Mouse (Mus musculus): ENCODE results near the gene Wtap. TPM values are rescaled to one million over a fixed set of nuclear protein-coding genes. Genes with fewer than 3 reads are reported as not detected.
"Not testable (repeated sequence)": the region's sequence is repeated elsewhere in the genome, so short reads cannot be mapped to it uniquely, and the experiment has no call there.

The Wtap gene
- polyA plus RNA-seq (2014; fragmentation: Nextera tagmentation; extraction: Ambion mirVana), result 121 and 131 TPM in 2 replicates

DNA sequence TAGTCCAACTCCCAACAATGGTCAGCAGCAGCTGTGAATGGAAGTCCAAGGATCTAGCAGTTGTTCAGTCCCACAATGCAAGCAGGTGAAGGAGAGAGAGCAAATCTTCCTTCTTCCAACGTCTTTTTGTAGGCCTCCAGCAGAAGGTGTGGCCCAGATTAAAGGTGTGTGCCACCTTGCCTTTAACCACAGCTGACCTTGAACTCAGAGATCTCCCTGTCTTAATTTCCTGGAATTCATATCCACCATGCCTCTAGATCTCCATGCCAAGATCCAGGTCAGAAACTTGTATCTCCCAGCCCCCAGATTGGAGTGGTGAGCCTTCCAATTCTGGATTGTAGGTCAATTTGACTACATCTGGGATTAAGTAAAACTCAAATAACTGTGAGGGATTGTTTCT is at the start of gene Wtap:
Gene Wtap (minus strand): TSS at position 101 of the 400 bp plus-strand sequence.
- Histone ChIP-seq H3K4me3 (ENCODE audit: low read depth, low read length) (peak within 1 kb of the TSS; percentile 97), H3K4me2 (ENCODE audit: low read length) (peak within 1 kb of the TSS; percentile 78), H3K4me1 (replicated peaks; ENCODE audit: control insufficient read depth, insufficient read depth, low read length) (peaks cover 8% of the 10 kb centered on the region), H3K27me3 (replicated peaks; ENCODE audit: control insufficient read depth, insufficient read depth, low read length) (no peaks in the 10 kb centered on the region), H3K27ac (ENCODE audit: low read depth) (peak within 1 kb of the TSS; percentile 100), H3K36me3 (ENCODE audit: control insufficient read depth, insufficient read depth, low read length) (no peaks in the 10 kb centered on the region), H3K9me3 (ENCODE audit: control insufficient read depth, low read length) (no peaks in the 10 kb centered on the region), H3K9ac (ENCODE audit: low read length) (peak within 1 kb of the TSS; percentile 100)
- WGBS, result 68% methylated on average over 1 of the region's 1 CpGs
- DNase-seq (ENCODE audit: low spot score) (no peak), ATAC-seq (replicated peaks; ENCODE audit: low FRiP score, low TSS enrichment, low read depth) (no peak)

DNA sequence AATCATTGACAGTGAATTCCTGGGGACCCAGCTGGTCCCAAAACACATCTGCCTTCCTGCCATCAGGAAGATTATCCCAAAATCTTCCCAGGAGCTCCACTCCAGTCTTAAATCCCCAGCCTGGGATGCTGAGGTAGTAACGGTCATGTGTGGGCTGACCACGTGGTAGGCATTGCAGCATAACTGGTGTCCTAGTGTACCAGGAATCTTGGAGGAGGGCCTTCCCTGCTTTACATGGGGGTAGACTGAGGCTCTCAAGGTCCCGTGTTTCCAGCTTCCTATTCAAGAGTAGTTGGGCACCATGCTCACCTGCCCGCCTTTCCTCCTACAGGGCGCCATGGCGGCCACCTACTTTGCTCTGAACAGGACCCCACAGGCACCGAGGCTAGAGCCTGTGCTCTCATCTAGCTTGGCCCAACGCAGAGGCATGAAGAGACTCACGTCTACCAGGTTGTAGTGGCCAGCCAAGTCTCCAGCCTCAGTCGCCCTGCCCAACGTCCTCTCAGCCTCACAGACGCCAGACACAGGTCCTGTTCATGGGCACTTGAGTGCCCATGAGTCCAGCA is 42.7 kb upstream of the Wtap start:
- H3K9ac ChIP-seq (ENCODE audit: low read length); H3K4me1 ChIP-seq (replicated peaks; ENCODE audit: control insufficient read depth, insufficient read depth, low read length); H3K9me3 ChIP-seq (ENCODE audit: control insufficient read depth, low read length); H3K27ac ChIP-seq (ENCODE audit: low read depth); H3K36me3 ChIP-seq (ENCODE audit: control insufficient read depth, insufficient read depth, low read length); H3K27me3 ChIP-seq (replicated peaks; ENCODE audit: control insufficient read depth, insufficient read depth, low read length); ATAC-seq (replicated peaks; ENCODE audit: low FRiP score, low TSS enrichment, low read depth); H3K4me3 ChIP-seq (ENCODE audit: low read depth, low read length); H3K4me2 ChIP-seq (ENCODE audit: low read length); DNase-seq (ENCODE audit: low spot score): not testable (repeated sequence)
- WGBS, result 87% methylated on average over 3 of the region's 12 CpGs

DNA sequence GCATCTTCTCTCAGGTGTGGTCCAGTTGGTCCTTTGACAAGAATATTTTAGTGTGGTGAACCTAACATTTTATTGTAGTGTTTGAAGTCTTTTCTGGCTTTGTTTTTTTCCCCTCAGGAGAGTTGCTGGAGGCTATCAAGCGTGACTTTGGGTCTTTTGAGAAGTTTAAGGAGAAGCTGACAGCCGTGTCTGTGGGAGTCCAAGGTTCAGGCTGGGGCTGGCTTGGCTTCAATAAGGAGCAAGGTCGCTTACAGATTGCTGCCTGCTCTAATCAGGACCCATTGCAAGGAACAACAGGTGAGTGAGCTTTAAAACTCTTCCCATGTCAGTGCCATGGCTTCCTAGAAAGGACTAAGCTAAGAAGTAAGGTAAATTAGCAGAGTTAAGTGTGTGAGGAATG is 19.3 kb upstream of the Wtap start:
- no peak for DNase-seq (ENCODE audit: low spot score)
- ATAC-seq (replicated peaks; ENCODE audit: low FRiP score, low TSS enrichment, low read depth), result no peak
- Histone ChIP-seq H3K4me1 (replicated peaks; ENCODE audit: control insufficient read depth, insufficient read depth, low read length) (peaks cover 8% of the 10 kb centered on the region), H3K4me3 (ENCODE audit: low read depth, low read length) (no peak overlapping the region), H3K9ac (ENCODE audit: low read length) (no peak overlapping the region), H3K36me3 (ENCODE audit: control insufficient read depth, insufficient read depth, low read length) (peaks cover 50% of the 10 kb centered on the region), H3K4me2 (ENCODE audit: low read length) (no peak overlapping the region), H3K9me3 (ENCODE audit: control insufficient read depth, low read length) (no peaks in the 10 kb centered on the region), H3K27ac (ENCODE audit: low read depth) (no peak overlapping the region), H3K27me3 (replicated peaks; ENCODE audit: control insufficient read depth, insufficient read depth, low read length) (no peaks in the 10 kb centered on the region)
- WGBS, result 74% methylated on average over 3 of the region's 3 CpGs

DNA sequence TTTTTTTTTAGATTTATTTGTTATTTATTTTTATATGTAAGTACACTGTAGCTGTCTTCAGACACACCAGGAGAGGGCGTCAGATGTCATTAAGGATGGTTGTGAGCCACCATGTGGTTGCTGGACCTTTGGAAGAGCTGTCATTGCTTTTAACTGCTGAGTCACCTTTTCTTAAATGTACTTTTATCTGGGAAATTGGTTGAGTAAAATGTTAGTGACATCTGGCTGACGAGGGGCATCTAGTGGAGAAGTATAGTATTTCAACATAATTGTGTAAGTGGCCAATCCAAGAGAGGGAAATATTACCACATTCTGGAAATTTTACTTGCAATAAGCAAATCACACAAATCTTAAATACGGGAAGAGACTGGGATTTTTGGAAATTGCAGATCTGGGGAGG is 15.9 kb upstream of the Wtap start:
- H3K9ac ChIP-seq (ENCODE audit: low read length), result no peak overlapping the region
- no peak for ATAC-seq (replicated peaks; ENCODE audit: low FRiP score, low TSS enrichment, low read depth)
- peaks cover 38% of the 10 kb centered on the region for H3K36me3 ChIP-seq (ENCODE audit: control insufficient read depth, insufficient read depth, low read length)
- H3K9me3 ChIP-seq (ENCODE audit: control insufficient read depth, low read length), result no peaks in the 10 kb centered on the region
- no peak overlapping the region for H3K4me2 ChIP-seq (ENCODE audit: low read length)
- 29% methylated on average over 3 of the region's 3 CpGs for WGBS
- DNase-seq (ENCODE audit: low spot score), result no peak
- peaks cover 10% of the 10 kb centered on the region for H3K4me1 ChIP-seq (replicated peaks; ENCODE audit: control insufficient read depth, insufficient read depth, low read length)
- no peak overlapping the region for H3K4me3 ChIP-seq (ENCODE audit: low read depth, low read length)
- no peak overlapping the region for H3K27ac ChIP-seq (ENCODE audit: low read depth)
- H3K27me3 ChIP-seq (replicated peaks; ENCODE audit: control insufficient read depth, insufficient read depth, low read length), result no peaks in the 10 kb centered on the region

DNA sequence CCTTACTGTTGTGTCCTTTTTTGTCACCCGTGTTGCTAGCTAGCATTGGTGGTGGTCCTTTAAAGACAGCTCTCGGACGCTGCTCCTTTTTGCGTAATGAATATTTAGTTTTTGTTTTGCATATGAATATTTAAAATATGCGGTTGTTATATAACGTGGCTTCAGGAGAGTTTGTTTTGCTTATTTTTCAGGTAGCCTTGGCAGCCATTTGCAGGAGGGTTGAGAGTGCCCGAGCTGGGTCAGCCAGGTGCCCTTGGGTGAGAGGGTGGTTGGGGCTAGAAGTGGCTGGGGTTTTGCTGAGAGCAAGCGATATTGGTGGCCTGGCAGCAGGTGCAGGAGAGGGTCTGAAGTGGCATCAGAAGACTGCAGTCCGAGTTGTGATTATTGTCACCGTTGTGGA is 14.6 kb upstream of the Wtap start:
- no peaks in the 10 kb centered on the region for H3K27me3 ChIP-seq (replicated peaks; ENCODE audit: control insufficient read depth, insufficient read depth, low read length)
- H3K4me1 ChIP-seq (replicated peaks; ENCODE audit: control insufficient read depth, insufficient read depth, low read length), result peaks cover 10% of the 10 kb centered on the region
- DNase-seq (ENCODE audit: low spot score) (no peak), ATAC-seq (replicated peaks; ENCODE audit: low FRiP score, low TSS enrichment, low read depth) (no peak)
- H3K36me3 ChIP-seq (ENCODE audit: control insufficient read depth, insufficient read depth, low read length), result peaks cover 25% of the 10 kb centered on the region
- H3K9me3 ChIP-seq (ENCODE audit: control insufficient read depth, low read length), result no peaks in the 10 kb centered on the region
- peak overlapping the region; percentile 40 for H3K9ac ChIP-seq (ENCODE audit: low read length)
- H3K4me3 ChIP-seq (ENCODE audit: low read depth, low read length), result peak overlapping the region; percentile 52
- H3K4me2 ChIP-seq (ENCODE audit: low read length), result peak overlapping the region; percentile 60
- 5% methylated on average over 10 of the region's 10 CpGs for WGBS
- H3K27ac ChIP-seq (ENCODE audit: low read depth), result peak overlapping the region; percentile 54; the same call in 1 of the 2 replicates

DNA sequence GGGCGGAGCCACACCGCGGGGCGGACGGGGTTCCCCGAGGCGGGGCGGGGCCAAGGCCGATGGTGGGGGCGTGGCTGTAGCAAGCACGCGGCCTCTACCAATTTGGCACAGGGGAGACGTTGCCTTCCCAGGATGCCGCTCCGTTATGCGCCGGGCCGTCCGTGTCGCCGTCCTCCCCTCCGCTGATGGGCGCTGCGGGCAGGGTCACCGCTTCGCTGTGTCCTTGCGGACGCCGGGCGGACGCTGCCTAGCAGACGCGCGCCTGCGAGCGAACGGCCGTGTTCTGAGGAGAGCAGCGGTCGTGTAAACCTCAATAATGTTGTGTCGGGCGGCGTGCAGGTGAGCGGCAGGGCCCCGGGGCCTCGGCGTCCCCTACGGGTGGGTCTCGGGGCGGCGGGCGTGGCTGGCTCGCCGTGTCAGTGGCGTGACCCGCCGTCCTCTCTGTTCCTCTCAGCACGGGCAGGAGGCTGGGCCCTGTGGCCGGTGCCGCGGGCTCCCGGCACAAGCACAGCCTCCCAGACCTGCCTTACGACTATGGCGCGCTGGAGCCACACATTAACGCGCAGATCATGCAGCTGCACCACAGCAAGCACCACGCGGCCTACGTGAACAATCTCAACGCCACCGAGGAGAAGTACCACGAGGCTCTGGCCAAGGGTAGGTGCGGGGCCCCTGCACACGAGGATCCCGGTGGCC is 13.9 kb upstream of the Wtap start:
- Histone ChIP-seq H3K27me3 (replicated peaks; ENCODE audit: control insufficient read depth, insufficient read depth, low read length) (no peaks in the 10 kb centered on the region), H3K9me3 (ENCODE audit: control insufficient read depth, low read length) (no peaks in the 10 kb centered on the region), H3K4me3 (ENCODE audit: low read depth, low read length) (peak overlapping the region; percentile 52), H3K9ac (ENCODE audit: low read length) (peak overlapping the region; percentile 40), H3K4me1 (replicated peaks; ENCODE audit: control insufficient read depth, insufficient read depth, low read length) (peaks cover 10% of the 10 kb centered on the region), H3K4me2 (ENCODE audit: low read length) (peak overlapping the region; percentile 60), H3K36me3 (ENCODE audit: control insufficient read depth, insufficient read depth, low read length) (peaks cover 18% of the 10 kb centered on the region; the same call in 1 of the 2 replicates), H3K27ac (ENCODE audit: low read depth) (peak overlapping the region; percentile 54)
- ATAC-seq (replicated peaks; ENCODE audit: low FRiP score, low TSS enrichment, low read depth), result peak; percentile 97
- DNase-seq (ENCODE audit: low spot score), result peak; percentile 98
- under 1% methylated on average over 75 of the region's 76 CpGs for WGBS

DNA sequence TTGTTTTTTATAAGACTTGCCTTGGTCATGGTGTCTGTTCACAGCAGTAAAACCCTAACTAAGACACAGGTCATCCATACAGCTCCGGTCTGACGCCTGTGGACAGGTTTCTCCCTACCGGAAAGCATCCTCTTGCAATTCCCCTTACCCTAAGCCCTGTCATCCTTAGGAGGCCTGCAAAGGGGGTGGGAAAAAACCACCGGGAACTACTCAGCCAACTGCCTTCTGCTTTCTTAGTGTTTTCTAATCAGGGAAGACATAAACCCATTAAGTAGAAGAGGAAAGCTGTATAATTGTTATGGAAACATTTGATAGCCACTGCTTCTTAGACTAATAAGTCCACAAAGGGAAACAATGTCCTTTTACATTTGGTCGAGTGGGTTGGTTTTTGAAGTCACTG is 13.0 kb upstream of the Wtap start:
- Histone ChIP-seq H3K9ac (ENCODE audit: low read length) (0 out of 2 replicates have a peak overlapping the region, but pooled peaks have one; percentile 32), H3K36me3 (ENCODE audit: control insufficient read depth, insufficient read depth, low read length) (peaks cover 10% of the 10 kb centered on the region; the same call in 1 of the 2 replicates), H3K4me2 (ENCODE audit: low read length) (peak overlapping the region; percentile 60), H3K9me3 (ENCODE audit: control insufficient read depth, low read length) (no peaks in the 10 kb centered on the region), H3K4me1 (replicated peaks; ENCODE audit: control insufficient read depth, insufficient read depth, low read length) (peaks cover 10% of the 10 kb centered on the region), H3K4me3 (ENCODE audit: low read depth, low read length) (peak overlapping the region; percentile 52), H3K27ac (ENCODE audit: low read depth) (peak overlapping the region; percentile 54; the same call in 1 of the 2 replicates), H3K27me3 (replicated peaks; ENCODE audit: control insufficient read depth, insufficient read depth, low read length) (no peaks in the 10 kb centered on the region)
- WGBS, result 45% methylated on average over 5 of the region's 5 CpGs
- DNase-seq (ENCODE audit: low spot score) (no peak), ATAC-seq (replicated peaks; ENCODE audit: low FRiP score, low TSS enrichment, low read depth) (no peak)

DNA sequence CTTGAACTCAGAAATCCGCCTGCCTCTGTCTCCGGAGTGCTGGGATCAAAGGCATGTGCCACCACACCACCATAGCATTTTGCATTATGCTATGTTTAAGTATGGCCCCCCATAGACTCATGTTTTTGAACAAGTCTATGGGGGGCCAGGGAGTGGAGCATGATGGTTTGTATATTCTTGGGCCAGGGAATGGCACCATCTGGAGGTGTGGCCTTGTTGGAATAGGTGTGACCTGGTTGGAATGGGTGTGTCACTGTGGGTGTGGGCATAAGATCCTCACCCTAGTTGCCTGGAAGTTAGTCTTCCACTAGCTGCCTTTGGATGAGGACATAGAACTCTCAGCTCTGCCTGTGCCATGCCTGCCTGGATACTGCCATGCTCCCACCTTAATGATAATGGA is 12.6 kb upstream of the Wtap start, which contains the start of gene Sod2:
Gene Sod2 (plus strand): TSS at position 301 of the 400 bp plus-strand sequence.
- not testable (repeated sequence) for DNase-seq (ENCODE audit: low spot score); ATAC-seq (replicated peaks; ENCODE audit: low FRiP score, low TSS enrichment, low read depth); H3K36me3 ChIP-seq (ENCODE audit: control insufficient read depth, insufficient read depth, low read length); H3K9me3 ChIP-seq (ENCODE audit: control insufficient read depth, low read length); H3K27me3 ChIP-seq (replicated peaks; ENCODE audit: control insufficient read depth, insufficient read depth, low read length)
- peak within 1 kb of the TSS; percentile 52 for H3K4me3 ChIP-seq (ENCODE audit: low read depth, low read length)
- peaks cover 10% of the 10 kb centered on the region for H3K4me1 ChIP-seq (replicated peaks; ENCODE audit: control insufficient read depth, insufficient read depth, low read length)
- H3K4me2 ChIP-seq (ENCODE audit: low read length), result peak within 1 kb of the TSS; percentile 60
- H3K9ac ChIP-seq (ENCODE audit: low read length), result 0 out of 2 replicates have a peak within 1 kb of the TSS, but pooled peaks have one; percentile 32
- peak within 1 kb of the TSS; percentile 54 for H3K27ac ChIP-seq (ENCODE audit: low read depth)
- WGBS, result 96% methylated on average over 2 of the region's 2 CpGs

Data from intestine, embryonic 14.5 days (tissue).